Mouse (Mus musculus) stomach, postnatal 0 days (tissue): ENCODE measurements at regions not wholly inside any gene's neighbourhood (a gene's known extent, or its start where the extent isn't known, plus 50 kb on each side); places are given as distances from the start of the nearest gene placed in this dataset.

Experiments used
- ATAC-seq: fragments of 200-750 bp; cut with Nextera tagmentation; 2 replicates; pipeline ENCODE4 v1.8.0; 2017; ENCODE audit not compliant: low FRiP score, low TSS enrichment
- DNase-seq: peaks from one replicate; pipeline ENCODE4 v3.0.0-alpha.2; 2016; ENCODE audit warnings: low spot score
- H3K27ac ChIP-seq: fragments of 300-500 bp; sonication (generic); replicated peaks from 2 replicates; pipeline ENCODE4 v1.5.1; 2014; ENCODE audit warnings: mild to moderate bottlenecking, control low read depth
- H3K27me3 ChIP-seq: fragments of 300-500 bp; sonication (generic); 2 replicates; pipeline ENCODE4 v1.6.1; 2014; ENCODE audit warnings: low read length; ENCODE audit not compliant: control insufficient read depth, insufficient read depth
- H3K36me3 ChIP-seq: fragments of 300-500 bp; sonication (generic); 2 replicates; pipeline ENCODE4 v1.6.1; 2014; ENCODE audit warnings: low read length, mixed read lengths; ENCODE audit not compliant: control insufficient read depth, insufficient read depth
- H3K4me1 ChIP-seq: fragments of 300-500 bp; sonication (generic); replicated peaks from 2 replicates; pipeline ENCODE4 v1.6.1; 2014; ENCODE audit warnings: antibody characterized with exemption; ENCODE audit not compliant: control insufficient read depth, insufficient read depth
- H3K4me2 ChIP-seq: fragments of 300-500 bp; sonication (generic); replicated peaks from 2 replicates; pipeline ENCODE4 v1.6.1; 2014; ENCODE audit warnings: low read depth, mild to moderate bottlenecking, control low read depth, moderate library complexity
- H3K4me3 ChIP-seq: fragments of 300-500 bp; sonication (generic); 2 replicates; pipeline ENCODE4 v1.5.1; 2014; ENCODE audit warnings: low read depth, low read length, control low read depth
- H3K9ac ChIP-seq: fragments of 300-500 bp; sonication (generic); 2 replicates; pipeline ENCODE4 v1.6.1; 2014; ENCODE audit warnings: mild to moderate bottlenecking, low read length, control low read depth, mixed read lengths
- H3K9me3 ChIP-seq: fragments of 300-500 bp; sonication (generic); 2 replicates; pipeline ENCODE4 v1.6.1; 2016; ENCODE audit warnings: low read length; ENCODE audit not compliant: control insufficient read depth
- CTCF ChIP-seq: IDR thresholded peaks from 2 replicates; pipeline ENCODE4 v1.5.1; 2016; ENCODE audit warnings: antibody characterized with exemption, low read depth, mild to moderate bottlenecking, moderate library complexity
- EP300 ChIP-seq: optimal IDR thresholded peaks from 2 replicates; pipeline ENCODE3; 2016; ENCODE audit warnings: antibody characterized with exemption
- WGBS: fragments of 180-500 bp; shearing (Covaris S2); extraction: QIAGEN DNeasy Blood & Tissue Kit; methylation state at CpG from one replicate; pipeline ENCODE4 v1.1.7; 2014; 5-methylcytosine and 5-hydroxymethylcytosine counted together

- no peak for ATAC-seq
- no peaks in the 10 kb centered on the region for H3K9me3 ChIP-seq
- no peaks in the 10 kb centered on the region for H3K27me3 ChIP-seq
- H3K9ac ChIP-seq = no peak overlapping the region
- 92% methylated on average over 2 of the region's 2 CpGs for WGBS
- no peak overlapping the region for H3K4me3 ChIP-seq
- DNase-seq = no peak
- no peak overlapping the region for H3K27ac ChIP-seq
- H3K36me3 ChIP-seq = no peaks in the 10 kb centered on the region
- H3K4me2 ChIP-seq = no peak overlapping the region
- TF ChIP-seq EP300 (no peak), CTCF (no peak)
- no peaks in the 10 kb centered on the region for H3K4me1 ChIP-seq
These were observed 485.4 kb downstream of the Adgrl2 start for GRCm38 (mm10) chr3:148504928-148505327.

GRCm38 (mm10) chr3:148503432-148503831 is 486.9 kb downstream of the Adgrl2 start:
- H3K9ac ChIP-seq = no peak overlapping the region
- no peaks in the 10 kb centered on the region for H3K4me1 ChIP-seq
- TF ChIP-seq EP300 = no peak
- TF ChIP-seq CTCF = no peak
- 69% methylated on average over 1 of the region's 1 CpGs for WGBS
- no peak overlapping the region for H3K27ac ChIP-seq
- no peak for ATAC-seq
- no peaks in the 10 kb centered on the region for H3K27me3 ChIP-seq
- no peak overlapping the region for H3K4me3 ChIP-seq
- DNase-seq = no peak
- H3K36me3 ChIP-seq = no peaks in the 10 kb centered on the region
- H3K4me2 ChIP-seq = no peak overlapping the region
- no peaks in the 10 kb centered on the region for H3K9me3 ChIP-seq

DNA sequence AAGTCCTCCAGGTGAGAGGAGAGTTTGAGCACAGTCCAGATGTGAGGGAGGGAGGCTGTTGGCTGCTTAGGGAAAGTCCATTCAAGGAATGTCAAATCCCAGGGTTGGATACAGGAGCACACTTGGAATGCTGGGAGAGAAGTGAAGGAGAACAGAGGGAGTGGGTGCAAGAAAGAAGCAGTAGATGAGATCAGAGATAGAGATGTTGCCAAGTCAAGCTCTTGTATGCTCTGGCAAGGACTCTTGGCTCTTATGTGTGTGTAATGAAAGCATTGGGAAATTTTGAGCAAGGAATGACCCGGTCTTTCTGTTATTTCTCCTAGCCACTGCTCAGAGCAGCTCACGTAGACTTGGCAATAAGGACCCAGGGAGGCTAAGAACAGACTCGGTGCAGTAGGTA is 488.6 kb downstream of the Adgrl2 start:
- DNase-seq (no peak), ATAC-seq (0 out of 2 replicates have a peak, but pooled peaks have one; percentile 10)
- Histone ChIP-seq H3K27ac (no peak overlapping the region), H3K36me3 (no peaks in the 10 kb centered on the region), H3K4me1 (no peaks in the 10 kb centered on the region), H3K9me3 (no peaks in the 10 kb centered on the region), H3K4me2 (no peak overlapping the region), H3K9ac (no peak overlapping the region), H3K27me3 (no peaks in the 10 kb centered on the region), H3K4me3 (no peak overlapping the region)
- WGBS = 63% methylated on average over 3 of the region's 3 CpGs
- no peak for TF ChIP-seq CTCF
- TF ChIP-seq EP300 = no peak

- Histone ChIP-seq H3K27me3 (no peaks in the 10 kb centered on the region), H3K9me3 (no peaks in the 10 kb centered on the region), H3K9ac (no peak overlapping the region), H3K4me1 (no peaks in the 10 kb centered on the region), H3K4me3 (no peak overlapping the region), H3K36me3 (no peaks in the 10 kb centered on the region), H3K4me2 (no peak overlapping the region), H3K27ac (no peak overlapping the region)
- 51% methylated on average over 5 of the region's 5 CpGs for WGBS
- DNase-seq (no peak), ATAC-seq (no peak)
- no peak for TF ChIP-seq CTCF
- no peak for TF ChIP-seq EP300
These were observed 493.7 kb downstream of the Adgrl2 start for GRCm38 (mm10) chr3:148496672-148497071.

- H3K9me3 ChIP-seq = no peaks in the 10 kb centered on the region
- no peak overlapping the region for H3K4me2 ChIP-seq
- 79% methylated on average over 3 of the region's 3 CpGs for WGBS
- no peaks in the 10 kb centered on the region for H3K36me3 ChIP-seq
- no peak for ATAC-seq
- no peak overlapping the region for H3K9ac ChIP-seq
- no peaks in the 10 kb centered on the region for H3K4me1 ChIP-seq
- TF ChIP-seq CTCF (no peak), EP300 (no peak)
- DNase-seq = no peak
- no peak overlapping the region for H3K4me3 ChIP-seq
- no peaks in the 10 kb centered on the region for H3K27me3 ChIP-seq
- no peak overlapping the region for H3K27ac ChIP-seq
These were observed 499.1 kb downstream of the Adgrl2 start for GRCm38 (mm10) chr3:148491287-148491686.

DNA sequence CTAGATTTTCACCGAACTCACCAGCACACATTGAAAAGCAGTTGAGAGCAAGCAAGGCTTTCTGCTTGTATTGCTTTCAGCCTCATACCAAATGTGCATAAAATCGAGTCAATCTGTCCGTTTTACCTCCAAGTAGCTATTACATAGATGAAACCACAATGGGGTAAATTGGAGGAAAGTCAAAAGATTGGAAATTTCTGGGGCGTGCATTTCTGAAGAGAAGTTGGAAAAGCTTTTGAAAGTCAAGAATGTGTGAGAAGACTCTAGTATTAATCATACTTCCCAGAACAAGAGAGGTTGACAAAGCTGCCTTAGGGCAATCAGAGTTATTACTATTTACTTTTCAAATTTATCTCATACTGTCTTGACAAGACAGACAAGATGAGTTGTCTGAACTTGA is 501.2 kb downstream of the Adgrl2 start:
- TF ChIP-seq EP300 (no peak), CTCF (no peak)
- Histone ChIP-seq H3K4me1 (no peaks in the 10 kb centered on the region), H3K9ac (no peak overlapping the region), H3K27ac (no peak overlapping the region), H3K4me3 (no peak overlapping the region), H3K27me3 (no peaks in the 10 kb centered on the region), H3K36me3 (no peaks in the 10 kb centered on the region), H3K9me3 (no peaks in the 10 kb centered on the region), H3K4me2 (no peak overlapping the region)
- ATAC-seq (no peak), DNase-seq (no peak)
- WGBS = 68% methylated on average over 4 of the region's 4 CpGs
